Mouse (Mus musculus): ENCODE measurements around the gene Syt7.

The Syt7 gene

GRCm38 (mm10) chr19:10459907-10460306 is 71.0 kb downstream of the Syt7 start:
- no peak for DNase-seq (ENCODE audit: low spot score)

GRCm38 (mm10) chr19:10461584-10461983 is 72.7 kb downstream of the Syt7 start:
- DNase-seq (ENCODE audit: low spot score) = no peak

GRCm38 (mm10) chr19:10464427-10464826 is 75.5 kb downstream of the Syt7 start:
- DNase-seq (ENCODE audit: low spot score) = no peak

- no peak for DNase-seq (ENCODE audit: low spot score)
These were observed 80.3 kb downstream of the Syt7 start for GRCm38 (mm10) chr19:10469171-10469658.

GRCm38 (mm10) chr19:10472958-10473357 is 84.1 kb downstream of the Syt7 start:
- DNase-seq (ENCODE audit: low spot score) = no peak

- no peak for DNase-seq (ENCODE audit: low spot score)
These were observed 84.9 kb downstream of the Syt7 start for GRCm38 (mm10) chr19:10473779-10474178.

GRCm38 (mm10) chr19:10479541-10479940 is 90.7 kb downstream of the Syt7 start:
- no peak for DNase-seq (ENCODE audit: low spot score)

- no peak for DNase-seq (ENCODE audit: low spot score)
These were observed 93.8 kb downstream of the Syt7 start, which contains the start of gene Ppp1r32 for GRCm38 (mm10) chr19:10482703-10483102. Gene Ppp1r32, minus strand, starts transcription at chr19:10482928.

GRCm38 (mm10) chr19:10486264-10486738 is 97.4 kb downstream of the Syt7 start:
- peak; percentile 43 for DNase-seq (ENCODE audit: low spot score)

- DNase-seq (ENCODE audit: low spot score) = no peak
These were observed 106.8 kb downstream of the Syt7 start for GRCm38 (mm10) chr19:10495670-10496069.

- no peak for DNase-seq (ENCODE audit: low spot score)
These were observed 108.1 kb downstream of the Syt7 start for GRCm38 (mm10) chr19:10496976-10497375.

GRCm38 (mm10) chr19:10497512-10498160 is 108.7 kb downstream of the Syt7 start:
- DNase-seq (ENCODE audit: low spot score) = no peak

- DNase-seq (ENCODE audit: low spot score) = no peak
These were observed 111.7 kb downstream of the Syt7 start for GRCm38 (mm10) chr19:10500581-10500980.

GRCm38 (mm10) chr19:10502571-10502970 is 113.7 kb downstream of the Syt7 start:
- DNase-seq (ENCODE audit: low spot score) = peak; percentile 46

All from ovary, postnatal 14 days (tissue).